Mouse (Mus musculus) regulatory T cell (primary cell): ENCODE data around the gene Zfp260.

Experiments used
- in situ Hi-C: fragments of 300-600 bp; cut with MboI, MseI; formaldehyde crosslinking; loops from one replicate; pipeline ENCODE4 v1.15.1; 2025; ENCODE audit warnings: high pct_unique_total_duplicates

The Zfp260 gene

GRCm38 (mm10) chr7:30121308-30122187, 27.0 kb downstream of the Zfp260 start, which contains the start of gene Zfp382:
Gene Zfp382, plus strand, starts transcription at chr7:30121942.
- in situ Hi-C loops, result no loop called here

DNA sequence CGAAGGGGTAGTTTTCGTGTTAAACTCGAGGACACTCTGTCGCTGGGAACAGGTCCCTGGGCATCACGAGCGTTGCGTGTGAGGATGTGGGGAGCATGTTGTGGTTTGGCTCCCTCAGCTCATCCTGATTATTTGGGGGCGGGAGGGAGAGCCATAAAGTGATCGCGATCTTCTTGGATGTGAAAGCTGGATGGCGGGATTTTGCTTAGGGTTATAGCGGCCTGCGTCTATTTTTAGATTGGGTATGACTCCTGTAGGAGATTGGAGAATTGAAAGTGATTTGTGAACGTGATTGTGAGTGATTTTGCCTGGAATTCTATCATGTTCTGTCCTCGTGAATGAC, 27.6 kb downstream of the Zfp260 start:
- in situ Hi-C loops, result no loop called here

- in situ Hi-C loops, result no loop called here
Observed at GRCm38 (mm10) chr7:30129900-30130299, 35.3 kb downstream of the Zfp260 start.

DNA sequence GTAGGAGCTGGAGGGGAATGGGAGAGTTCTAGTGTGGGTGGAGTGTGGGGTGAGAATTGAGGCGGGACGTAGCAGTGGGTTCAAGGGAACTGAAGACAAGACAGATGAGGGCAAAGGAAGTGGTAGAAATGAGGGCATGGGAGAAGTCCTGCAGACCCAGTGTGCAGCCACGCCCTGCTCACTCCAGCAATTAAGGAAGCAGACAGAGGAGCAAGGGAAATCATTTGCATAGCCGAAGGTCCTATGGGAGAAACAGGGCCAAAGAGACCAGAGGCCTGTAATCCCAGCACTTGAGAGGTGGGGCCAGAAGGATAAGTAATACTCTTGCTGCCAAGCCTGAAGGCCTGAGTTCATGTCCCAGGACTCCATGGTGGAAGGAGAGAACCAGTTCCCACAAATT, 37.8 kb downstream of the Zfp260 start:
- in situ Hi-C loops, result no loop called here

DNA sequence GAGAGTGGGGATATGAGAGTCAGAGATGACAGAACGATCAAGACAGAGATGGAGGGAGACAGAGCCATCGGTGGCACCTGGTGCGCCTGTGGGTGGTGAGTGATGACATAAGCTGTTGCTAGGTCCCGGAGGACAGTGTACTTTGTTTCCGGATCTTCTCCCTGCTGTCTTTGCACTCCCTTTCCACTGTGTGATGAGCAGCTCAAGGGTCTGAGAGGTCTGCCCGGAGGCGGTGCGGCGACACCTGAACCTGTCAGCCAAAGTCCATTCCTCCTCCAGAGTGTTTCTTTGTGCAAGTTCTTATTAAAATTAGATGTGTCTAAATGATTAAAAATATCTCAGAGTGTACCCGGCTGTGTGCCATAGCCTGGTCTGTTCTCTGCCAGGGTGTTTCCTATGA, 42.2 kb downstream of the Zfp260 start:
- in situ Hi-C loops, result no loop called here

DNA sequence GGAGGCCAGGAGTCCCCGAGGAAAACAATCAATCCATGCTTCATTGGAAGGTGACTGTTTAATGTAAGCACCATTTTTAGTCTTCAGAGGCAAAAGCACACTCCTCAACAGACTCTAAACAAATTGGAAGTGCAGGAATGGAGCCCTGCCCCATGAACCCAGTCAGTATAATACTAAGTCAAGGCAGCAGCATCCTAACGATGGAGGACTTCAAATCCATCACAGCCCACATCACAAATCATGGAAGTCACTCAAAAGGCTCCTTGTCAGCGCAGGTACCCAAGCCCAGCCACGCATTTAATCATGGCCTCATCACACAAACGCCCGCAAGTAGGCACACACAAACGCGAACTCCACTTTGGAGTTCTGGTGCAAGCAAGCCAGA, 48.6 kb downstream of the Zfp260 start:
- in situ Hi-C loops, result no loop called here

GRCm38 (mm10) chr7:30143555-30144209, 49.1 kb downstream of the Zfp260 start:
- in situ Hi-C loops, result no loop called here

GRCm38 (mm10) chr7:30147011-30147410, 52.4 kb downstream of the Zfp260 start:
- in situ Hi-C loops, result no loop called here

- in situ Hi-C loops, result no loop called here
Observed at GRCm38 (mm10) chr7:30154040-30154439, 59.5 kb downstream of the Zfp260 start.

DNA sequence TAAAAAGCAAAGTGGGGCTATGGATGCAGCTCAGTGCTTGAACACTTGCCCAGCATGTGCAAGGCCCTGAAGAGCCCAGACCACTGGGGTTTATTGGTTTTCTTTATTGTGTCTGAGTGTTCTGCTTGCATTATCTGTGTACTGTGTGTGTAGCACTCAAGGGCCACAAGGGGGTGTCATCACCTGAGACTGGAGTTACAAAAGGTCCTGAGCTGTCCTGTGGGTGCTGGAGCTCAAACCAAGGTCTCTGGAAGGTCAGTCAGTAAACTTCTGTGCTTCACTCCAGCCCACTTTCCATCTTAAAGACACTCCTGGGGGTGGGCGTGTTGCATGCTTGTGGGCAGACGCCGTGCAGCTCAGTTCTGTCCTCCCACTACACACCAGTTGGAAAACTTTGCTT, 60.9 kb downstream of the Zfp260 start:
- in situ Hi-C loops, result no loop called here
